Mouse (Mus musculus) lung, embryonic 16.5 days (tissue): Measurements from ENCODE around the gene Figla. TPM values are rescaled to one million over a fixed set of nuclear protein-coding genes. Genes with fewer than 3 reads are reported as not detected.

Source experiments
- ATAC-seq: fragments of 200-750 bp; cut with Nextera tagmentation; 2 replicates; pipeline ENCODE4 v1.8.0; 2017; ENCODE audit warnings: low read depth, mild to moderate bottlenecking, moderate library complexity
- H3K27ac ChIP-seq: fragments of 300-500 bp; sonication (generic); 2 replicates; pipeline ENCODE4 v1.5.1; 2014; ENCODE audit warnings: mild to moderate bottlenecking, control low read depth, low read length
- H3K27me3 ChIP-seq: fragments of 300-500 bp; sonication (generic); 2 replicates; pipeline ENCODE4 v1.6.1; 2014; ENCODE audit warnings: low read depth, low read length, mixed read lengths; ENCODE audit not compliant: control insufficient read depth, insufficient read depth
- H3K36me3 ChIP-seq: fragments of 300-500 bp; sonication (generic); 2 replicates; pipeline ENCODE4 v1.6.1; 2014; ENCODE audit warnings: low read length; ENCODE audit not compliant: control insufficient read depth, insufficient read depth
- H3K4me1 ChIP-seq: fragments of 300-500 bp; sonication (generic); replicated peaks from 2 replicates; pipeline ENCODE4 v1.6.1; 2014; ENCODE audit warnings: low read length, mixed read lengths; ENCODE audit not compliant: control insufficient read depth, insufficient read depth
- H3K4me2 ChIP-seq: fragments of 300-500 bp; sonication (generic); 2 replicates; pipeline ENCODE4 v1.6.1; 2014; ENCODE audit warnings: low read depth, low read length, control low read depth
- H3K4me3 ChIP-seq: fragments of 300-500 bp; sonication (generic); 2 replicates; pipeline ENCODE4 v1.5.1; 2014; ENCODE audit warnings: mild to moderate bottlenecking, low read length, control low read depth
- H3K9ac ChIP-seq: fragments of 300-500 bp; sonication (generic); 2 replicates; pipeline ENCODE4 v1.6.1; 2014; ENCODE audit warnings: low read length, control low read depth
- H3K9me3 ChIP-seq: fragments of 300-500 bp; sonication (generic); 2 replicates; pipeline ENCODE4 v1.6.1; 2016; ENCODE audit warnings: low read length; ENCODE audit not compliant: control insufficient read depth
- WGBS: fragments of 180-500 bp; shearing (Covaris S2); extraction: QIAGEN DNeasy Blood & Tissue Kit; methylation state at CpG from one replicate; pipeline ENCODE4 v1.1.7; 2014; 5-methylcytosine and 5-hydroxymethylcytosine counted together
- polyA plus RNA-seq: library from polyadenylated mRNA; unstranded; fragments of >200 nt; fragmentation: Nextera tagmentation; extraction: Ambion mirVana; gene quantifications from 2 replicates; pipeline ENCODE4 v1.2.1, GENCODE M21; 2015

Gene Figla
- polyA plus RNA-seq, 1 experiment from 2014 or later, result not detected

DNA sequence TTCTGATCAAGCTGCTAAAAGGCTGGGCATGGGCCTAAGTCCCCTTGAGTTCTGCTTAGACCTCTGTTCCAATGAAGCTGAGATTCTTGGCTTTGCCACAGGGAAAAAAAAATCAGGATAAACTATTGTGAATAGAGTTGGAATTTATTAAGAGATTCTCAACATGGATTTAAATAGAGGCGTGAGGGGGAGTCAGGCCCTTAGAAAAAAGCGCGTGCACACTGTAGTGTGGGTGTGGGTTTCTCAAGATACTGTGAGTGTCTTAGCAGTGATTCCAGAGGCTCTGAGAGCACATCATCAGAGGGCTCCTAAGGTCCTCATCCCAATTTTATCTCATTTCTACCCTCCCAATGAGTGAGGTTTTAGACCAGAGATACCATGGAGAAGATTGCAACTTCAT is 44.2 kb downstream of the Figla start:
- no peak for ATAC-seq
- Histone ChIP-seq H3K27ac (no peak overlapping the region), H3K4me2 (no peak overlapping the region), H3K4me1 (no peaks in the 10 kb centered on the region; the same call in 1 of the 2 replicates), H3K9ac (no peak overlapping the region), H3K9me3 (no peaks in the 10 kb centered on the region), H3K27me3 (no peaks in the 10 kb centered on the region), H3K4me3 (no peak overlapping the region), H3K36me3 (no peaks in the 10 kb centered on the region)
- 88% methylated on average over 3 of the region's 3 CpGs for WGBS

DNA sequence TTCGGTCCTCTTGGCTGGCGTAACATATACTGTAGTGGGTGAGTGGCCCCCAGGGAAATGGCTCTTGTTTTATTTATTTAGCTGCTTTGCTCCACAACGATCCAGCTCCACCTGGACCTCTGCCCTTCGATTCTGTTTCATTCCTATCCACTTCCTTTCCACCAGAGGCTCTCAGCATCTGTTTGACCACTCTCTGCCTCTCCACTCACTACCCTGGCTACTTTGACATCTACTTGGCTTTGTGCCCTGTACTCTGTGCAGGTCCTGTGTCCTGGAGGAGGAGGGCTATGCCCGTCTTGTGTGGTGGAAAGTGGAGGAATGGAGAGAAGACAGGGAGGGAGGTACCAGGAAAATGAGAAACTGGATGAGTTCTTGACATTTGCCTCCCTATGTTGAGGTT is 46.3 kb downstream of the Figla start:
- no peaks in the 10 kb centered on the region; the same call in 1 of the 2 replicates for H3K4me1 ChIP-seq
- H3K27me3 ChIP-seq, result no peaks in the 10 kb centered on the region
- no peaks in the 10 kb centered on the region for H3K36me3 ChIP-seq
- H3K9me3 ChIP-seq, result no peaks in the 10 kb centered on the region
- no peak overlapping the region for H3K9ac ChIP-seq
- WGBS, result 31% methylated on average over 5 of the region's 5 CpGs
- no peak; the same call in 1 of the 2 replicates for ATAC-seq
- H3K4me2 ChIP-seq, result no peak overlapping the region
- H3K27ac ChIP-seq, result no peak overlapping the region
- H3K4me3 ChIP-seq, result no peak overlapping the region

- Histone ChIP-seq H3K9me3 (no peaks in the 10 kb centered on the region), H3K27me3 (no peaks in the 10 kb centered on the region), H3K27ac (no peak overlapping the region), H3K36me3 (no peaks in the 10 kb centered on the region), H3K4me2 (no peak overlapping the region), H3K9ac (no peak overlapping the region), H3K4me3 (no peak overlapping the region), H3K4me1 (no peaks in the 10 kb centered on the region; the same call in 1 of the 2 replicates)
- WGBS, result 89% methylated on average over 2 of the region's 2 CpGs
- ATAC-seq, result no peak
Observed at GRCm38 (mm10) chr6:86062684-86063083, 46.7 kb downstream of the Figla start.

DNA sequence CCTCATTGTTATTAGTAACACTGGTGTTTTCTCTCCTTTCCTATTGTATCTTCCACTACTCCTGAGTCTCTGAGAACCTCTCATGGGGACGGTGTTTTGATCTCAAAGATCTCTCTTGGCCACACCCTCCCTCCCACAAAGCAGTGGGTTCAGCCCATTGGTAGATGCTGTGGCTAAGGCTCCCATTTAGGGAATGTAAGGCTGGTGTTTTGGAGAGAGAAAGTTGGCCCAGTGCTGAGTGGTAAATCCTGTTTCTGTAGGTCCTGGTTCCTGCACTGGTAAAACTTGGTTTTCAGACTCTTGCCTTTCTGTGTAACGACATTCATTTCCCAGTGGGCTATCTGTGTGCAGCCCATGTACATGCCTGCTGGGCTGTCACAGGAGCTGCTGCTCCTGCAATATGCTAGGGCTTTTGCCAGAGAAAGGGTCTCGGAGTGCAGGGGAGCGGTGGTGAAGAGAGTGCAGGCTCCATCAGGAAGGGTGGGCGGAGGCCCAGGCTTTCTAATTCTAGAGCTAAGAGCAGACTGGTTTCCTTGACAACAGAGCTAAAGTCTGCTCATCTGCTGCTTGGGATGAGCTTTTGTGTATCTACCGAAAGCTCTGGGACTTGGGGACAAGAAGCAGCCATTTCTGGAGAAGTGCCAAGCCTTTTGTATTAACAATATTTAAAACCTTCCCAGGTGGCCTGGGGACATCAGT is 48.5 kb downstream of the Figla start:
- H3K27ac ChIP-seq, result no peak overlapping the region
- no peaks in the 10 kb centered on the region for H3K36me3 ChIP-seq
- H3K9me3 ChIP-seq, result no peaks in the 10 kb centered on the region
- H3K4me1 ChIP-seq, result no peaks in the 10 kb centered on the region; the same call in 1 of the 2 replicates
- ATAC-seq, result no peak
- H3K4me3 ChIP-seq, result no peak overlapping the region
- 51% methylated on average over 6 of the region's 6 CpGs for WGBS
- no peaks in the 10 kb centered on the region for H3K27me3 ChIP-seq
- no peak overlapping the region for H3K4me2 ChIP-seq
- no peak overlapping the region for H3K9ac ChIP-seq

DNA sequence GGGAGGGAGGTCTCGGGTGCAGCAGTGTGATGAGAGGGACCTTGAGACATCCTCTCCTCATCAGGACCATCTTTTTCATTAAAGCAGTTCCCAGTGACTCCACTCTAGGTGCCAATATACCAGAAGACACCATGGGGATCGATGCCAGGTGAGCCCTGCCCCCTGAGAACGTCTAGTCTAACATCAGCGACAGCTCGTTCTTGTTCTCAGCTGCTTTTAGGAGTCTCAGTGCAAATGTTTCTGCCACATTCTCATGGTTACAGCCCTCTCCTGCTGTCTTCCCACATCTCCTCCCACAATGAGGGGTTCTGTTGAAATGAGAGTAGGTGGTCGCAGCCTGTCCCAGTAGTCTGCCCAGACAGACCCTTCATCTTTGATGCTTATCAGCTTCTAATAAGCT is 50.8 kb downstream of the Figla start:
- Histone ChIP-seq H3K27ac (no peak overlapping the region), H3K9ac (no peak overlapping the region), H3K4me3 (no peak overlapping the region), H3K27me3 (no peaks in the 10 kb centered on the region), H3K4me1 (no peaks in the 10 kb centered on the region; the same call in 1 of the 2 replicates), H3K36me3 (no peaks in the 10 kb centered on the region), H3K4me2 (no peak overlapping the region), H3K9me3 (no peaks in the 10 kb centered on the region)
- 71% methylated on average over 6 of the region's 6 CpGs for WGBS
- ATAC-seq, result no peak

DNA sequence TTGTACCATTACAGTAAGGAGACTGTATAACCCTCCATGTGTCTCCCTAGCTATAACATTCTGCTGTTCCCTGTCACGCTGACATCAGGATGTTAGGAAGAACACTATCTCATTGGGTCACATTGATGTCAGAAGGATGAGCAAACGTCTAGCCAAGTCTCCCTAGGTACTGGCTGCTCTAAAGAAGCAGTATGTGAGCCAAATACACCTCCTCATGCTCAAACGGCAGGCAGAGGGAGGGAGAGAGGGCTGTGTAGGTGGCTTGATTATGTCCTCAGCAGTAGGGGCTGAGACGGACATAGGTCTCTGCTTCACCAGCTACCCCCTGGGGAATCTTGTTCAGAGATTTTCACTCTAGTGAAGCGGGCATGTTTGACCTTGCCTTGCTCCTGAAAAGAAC is 51.2 kb downstream of the Figla start:
- H3K27ac ChIP-seq, result no peak overlapping the region
- H3K4me1 ChIP-seq, result no peaks in the 10 kb centered on the region; the same call in 1 of the 2 replicates
- no peaks in the 10 kb centered on the region for H3K9me3 ChIP-seq
- no peak overlapping the region for H3K4me2 ChIP-seq
- H3K4me3 ChIP-seq, result no peak overlapping the region
- H3K9ac ChIP-seq, result no peak overlapping the region
- 50% methylated on average over 5 of the region's 5 CpGs for WGBS
- no peaks in the 10 kb centered on the region for H3K27me3 ChIP-seq
- H3K36me3 ChIP-seq, result no peaks in the 10 kb centered on the region
- ATAC-seq, result no peak

DNA sequence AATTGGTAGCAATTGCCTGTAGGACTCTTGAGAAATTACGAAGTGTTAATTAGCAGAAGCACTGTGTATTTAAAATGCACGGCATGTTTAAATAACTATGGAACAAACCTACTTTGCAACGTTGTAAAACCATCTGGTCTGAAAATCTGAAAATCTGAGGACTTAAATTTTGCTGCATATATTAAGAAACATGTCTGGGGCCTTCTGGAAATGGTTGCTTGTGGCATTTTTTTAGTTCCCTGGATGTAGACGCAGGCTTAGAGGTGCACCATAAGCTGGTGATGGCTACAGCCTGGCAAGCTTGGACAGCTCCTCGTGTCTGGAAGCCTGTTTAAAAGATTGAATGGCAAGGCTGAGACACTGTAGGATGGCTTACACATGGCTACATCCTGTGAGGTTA is 53.0 kb downstream of the Figla start:
- no peaks in the 10 kb centered on the region for H3K36me3 ChIP-seq
- no peaks in the 10 kb centered on the region for H3K27me3 ChIP-seq
- H3K27ac ChIP-seq, result no peak overlapping the region
- no peak overlapping the region for H3K4me3 ChIP-seq
- H3K4me1 ChIP-seq, result no peaks in the 10 kb centered on the region
- 64% methylated on average over 5 of the region's 5 CpGs for WGBS
- H3K9me3 ChIP-seq, result no peaks in the 10 kb centered on the region
- no peak overlapping the region for H3K9ac ChIP-seq
- no peak overlapping the region for H3K4me2 ChIP-seq
- no peak for ATAC-seq

DNA sequence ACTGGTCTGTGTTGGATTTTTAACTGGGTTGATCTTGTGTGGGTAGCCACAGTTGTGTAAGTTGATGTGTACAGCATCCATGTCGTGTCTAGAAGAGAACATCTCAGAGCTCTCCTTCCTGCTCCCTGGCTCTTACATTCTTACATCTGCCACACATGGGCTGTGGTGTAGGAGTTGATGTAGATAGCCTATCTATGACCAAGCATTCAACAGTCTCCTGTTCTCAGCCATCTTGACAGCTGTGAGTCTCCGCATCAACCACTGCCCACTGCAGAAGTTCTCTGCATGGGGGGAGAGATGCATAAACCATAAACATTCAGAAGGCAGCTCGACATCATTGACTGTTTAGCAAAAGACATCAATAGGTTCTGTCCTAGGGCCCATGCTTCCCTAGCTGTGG is 53.9 kb downstream of the Figla start:
- no peak overlapping the region for H3K4me2 ChIP-seq
- H3K36me3 ChIP-seq, result no peaks in the 10 kb centered on the region
- H3K4me1 ChIP-seq, result no peaks in the 10 kb centered on the region
- H3K9me3 ChIP-seq, result no peaks in the 10 kb centered on the region
- no peak overlapping the region for H3K9ac ChIP-seq
- H3K27me3 ChIP-seq, result no peaks in the 10 kb centered on the region
- no peak for ATAC-seq
- no peak overlapping the region for H3K4me3 ChIP-seq
- no peak overlapping the region for H3K27ac ChIP-seq
- 74% methylated on average over 3 of the region's 3 CpGs for WGBS

- Histone ChIP-seq H3K4me1 (no peaks in the 10 kb centered on the region), H3K4me2 (no peak overlapping the region), H3K27ac (no peak overlapping the region), H3K36me3 (no peaks in the 10 kb centered on the region), H3K4me3 (no peak overlapping the region), H3K27me3 (no peaks in the 10 kb centered on the region), H3K9me3 (no peaks in the 10 kb centered on the region), H3K9ac (no peak overlapping the region)
- 66% methylated on average over 7 of the region's 7 CpGs for WGBS
- ATAC-seq, result no peak
Observed at GRCm38 (mm10) chr6:86070277-86070676, 54.3 kb downstream of the Figla start.
